Mouse (Mus musculus) midbrain, embryonic 10.5 days (tissue): ENCODE results near the gene Efna5. TPM values are rescaled to one million over a fixed set of nuclear protein-coding genes. Genes with fewer than 3 reads are reported as not detected.

Experiments used
- DNase-seq: peaks from one replicate; pipeline ENCODE4 v3.0.0-alpha.2; 2017; ENCODE audit warnings: low spot score
- H3K27ac ChIP-seq: fragments of 300-500 bp; sonication (generic); replicated peaks from 2 replicates; pipeline ENCODE4 v1.5.1; 2016; ENCODE audit warnings: mild to moderate bottlenecking
- H3K27me3 ChIP-seq: fragments of 300-500 bp; sonication (generic); 2 replicates; pipeline ENCODE4 v1.6.1; 2016; ENCODE audit warnings: low read depth, mild to moderate bottlenecking; ENCODE audit not compliant: poor library complexity, severe bottlenecking
- H3K36me3 ChIP-seq: fragments of 300-500 bp; sonication (generic); 2 replicates; pipeline ENCODE4 v1.6.1; 2016; ENCODE audit warnings: mild to moderate bottlenecking, moderate library complexity
- H3K4me1 ChIP-seq: fragments of 300-500 bp; sonication (generic); 2 replicates; pipeline ENCODE4 v1.6.1; 2016
- H3K4me3 ChIP-seq: fragments of 300-500 bp; sonication (generic); 2 replicates; pipeline ENCODE4 v1.5.1; 2016; ENCODE audit warnings: mild to moderate bottlenecking, moderate library complexity
- H3K9me3 ChIP-seq: fragments of 300-500 bp; sonication (generic); replicated peaks from 2 replicates; pipeline ENCODE4 v1.6.1; 2016; ENCODE audit warnings: mild to moderate bottlenecking
- WGBS: fragments of 180-500 bp; shearing (Covaris S2); methylation state at CpG from one replicate; pipeline ENCODE4 v1.1.7; 2016; 5-methylcytosine and 5-hydroxymethylcytosine counted together
- polyA plus RNA-seq: library from polyadenylated mRNA; unstranded; fragments of >200 nt; fragmentation: Nextera tagmentation; extraction: Ambion mirVana; gene quantifications from 2 replicates; pipeline ENCODE4 v1.2.1, GENCODE M21; 2016

The Efna5 gene
- polyA plus RNA-seq, 1 experiment from 2014 or later: 58.8 TPM

- DNase-seq: no peak
- peaks cover 21% of the 10 kb centered on the region for H3K27me3 ChIP-seq
- H3K27ac ChIP-seq: peak overlapping the region; percentile 53; the same call in 1 of the 2 replicates
- H3K4me1 ChIP-seq: peaks cover 63% of the 10 kb centered on the region
- peak overlapping the region; percentile 26; the same call in 1 of the 2 replicates for H3K4me3 ChIP-seq
- 15% methylated on average over 10 of the region's 10 CpGs for WGBS
- H3K36me3 ChIP-seq: no peaks in the 10 kb centered on the region
- H3K9me3 ChIP-seq: no peaks in the 10 kb centered on the region
Measured at GRCm38 (mm10) chr17:62734901-62735300, 146.2 kb downstream of the Efna5 start.

- Histone ChIP-seq H3K27me3 (peaks cover 21% of the 10 kb centered on the region), H3K27ac (no peak overlapping the region), H3K4me3 (no peak overlapping the region), H3K9me3 (no peaks in the 10 kb centered on the region), H3K36me3 (no peaks in the 10 kb centered on the region), H3K4me1 (peaks cover 68% of the 10 kb centered on the region)
- DNase-seq: no peak
- WGBS: 33% methylated on average over 4 of the region's 4 CpGs
Measured at GRCm38 (mm10) chr17:62734067-62734466, 147.1 kb downstream of the Efna5 start.

- Histone ChIP-seq H3K4me1 (peaks cover 56% of the 10 kb centered on the region), H3K4me3 (no peak overlapping the region), H3K9me3 (no peaks in the 10 kb centered on the region), H3K27ac (no peak overlapping the region), H3K36me3 (no peaks in the 10 kb centered on the region), H3K27me3 (no peaks in the 10 kb centered on the region; the same call in 1 of the 2 replicates)
- WGBS: 66% methylated on average over 10 of the region's 10 CpGs
- DNase-seq: no peak
Measured at GRCm38 (mm10) chr17:62729754-62730470, 151.2 kb downstream of the Efna5 start.

GRCm38 (mm10) chr17:62728142-62728917 is 152.8 kb downstream of the Efna5 start:
- Histone ChIP-seq H3K4me3 (0 out of 2 replicates have a peak overlapping the region, but pooled peaks have one; percentile 7), H3K27ac (peak overlapping the region; percentile 69), H3K27me3 (no peaks in the 10 kb centered on the region; the same call in 1 of the 2 replicates), H3K9me3 (no peaks in the 10 kb centered on the region), H3K36me3 (no peaks in the 10 kb centered on the region), H3K4me1 (peaks cover 47% of the 10 kb centered on the region)
- no peak for DNase-seq
- 28% methylated on average over 10 of the region's 10 CpGs for WGBS

GRCm38 (mm10) chr17:62726102-62726501 is 155.0 kb downstream of the Efna5 start:
- Histone ChIP-seq H3K27me3 (no peaks in the 10 kb centered on the region), H3K36me3 (no peaks in the 10 kb centered on the region), H3K27ac (no peak overlapping the region), H3K4me1 (peaks cover 62% of the 10 kb centered on the region), H3K4me3 (no peak overlapping the region), H3K9me3 (no peaks in the 10 kb centered on the region)
- 90% methylated on average over 5 of the region's 5 CpGs for WGBS
- DNase-seq: no peak

- peaks cover 59% of the 10 kb centered on the region for H3K4me1 ChIP-seq
- no peaks in the 10 kb centered on the region for H3K9me3 ChIP-seq
- no peak for DNase-seq
- H3K4me3 ChIP-seq: no peak overlapping the region
- no peak overlapping the region for H3K27ac ChIP-seq
- H3K36me3 ChIP-seq: no peaks in the 10 kb centered on the region
- no peaks in the 10 kb centered on the region for H3K27me3 ChIP-seq
- WGBS: 90% methylated on average over 5 of the region's 5 CpGs
Measured at GRCm38 (mm10) chr17:62722962-62723361, 158.2 kb downstream of the Efna5 start.

GRCm38 (mm10) chr17:62721595-62721994 is 159.5 kb downstream of the Efna5 start:
- Histone ChIP-seq H3K36me3 (no peaks in the 10 kb centered on the region), H3K4me3 (no peak overlapping the region), H3K9me3 (no peaks in the 10 kb centered on the region), H3K27me3 (no peaks in the 10 kb centered on the region), H3K4me1 (peaks cover 64% of the 10 kb centered on the region), H3K27ac (no peak overlapping the region)
- no peak for DNase-seq
- 96% methylated on average over 3 of the region's 3 CpGs for WGBS

- H3K27ac ChIP-seq: no peak overlapping the region
- 82% methylated on average over 20 of the region's 20 CpGs for WGBS
- H3K4me1 ChIP-seq: peaks cover 68% of the 10 kb centered on the region
- H3K9me3 ChIP-seq: no peaks in the 10 kb centered on the region
- no peaks in the 10 kb centered on the region for H3K36me3 ChIP-seq
- no peaks in the 10 kb centered on the region for H3K27me3 ChIP-seq
- H3K4me3 ChIP-seq: no peak overlapping the region
- no peak for DNase-seq
Measured at GRCm38 (mm10) chr17:62720740-62721450, 160.2 kb downstream of the Efna5 start.

- no peaks in the 10 kb centered on the region for H3K36me3 ChIP-seq
- H3K9me3 ChIP-seq: no peaks in the 10 kb centered on the region
- 0 out of 2 replicates have a peak overlapping the region, but pooled peaks have one; percentile 18 for H3K27ac ChIP-seq
- H3K27me3 ChIP-seq: no peaks in the 10 kb centered on the region
- WGBS: 21% methylated on average over 12 of the region's 12 CpGs
- H3K4me3 ChIP-seq: no peak overlapping the region
- DNase-seq: no peak
- peaks cover 55% of the 10 kb centered on the region for H3K4me1 ChIP-seq
Measured at GRCm38 (mm10) chr17:62717426-62718131, 163.5 kb downstream of the Efna5 start.

GRCm38 (mm10) chr17:62713455-62713854 is 167.7 kb downstream of the Efna5 start:
- H3K27ac ChIP-seq: no peak overlapping the region
- no peaks in the 10 kb centered on the region for H3K9me3 ChIP-seq
- 93% methylated on average over 3 of the region's 3 CpGs for WGBS
- H3K4me3 ChIP-seq: no peak overlapping the region
- H3K36me3 ChIP-seq: no peaks in the 10 kb centered on the region
- peaks cover 29% of the 10 kb centered on the region for H3K4me1 ChIP-seq
- no peaks in the 10 kb centered on the region for H3K27me3 ChIP-seq
- no peak for DNase-seq

GRCm38 (mm10) chr17:62706418-62706817 is 174.7 kb downstream of the Efna5 start:
- 61% methylated on average over 6 of the region's 6 CpGs for WGBS
- H3K4me1 ChIP-seq: peaks cover 31% of the 10 kb centered on the region
- no peak overlapping the region for H3K27ac ChIP-seq
- no peak for DNase-seq
- H3K4me3 ChIP-seq: no peak overlapping the region
- no peaks in the 10 kb centered on the region for H3K36me3 ChIP-seq
- no peaks in the 10 kb centered on the region for H3K9me3 ChIP-seq
- H3K27me3 ChIP-seq: no peaks in the 10 kb centered on the region
